Mouse (Mus musculus) liver, adult (tissue): Measurements from ENCODE around the gene Car10.

Experiments used
- GATA4 ChIP-seq: IDR thresholded peaks from 2 replicates; pipeline ENCODE4 v1.6.1; 2014; ENCODE audit warnings: mild to moderate bottlenecking, low read length; ENCODE audit not compliant: insufficient replicate concordance

The Car10 gene

GRCm38 (mm10) chr11:93097941-93098828 lies at the start of gene Car10:
Gene Car10, plus strand, starts transcription at chr11:93098028.
- TF ChIP-seq GATA4: no peak

DNA sequence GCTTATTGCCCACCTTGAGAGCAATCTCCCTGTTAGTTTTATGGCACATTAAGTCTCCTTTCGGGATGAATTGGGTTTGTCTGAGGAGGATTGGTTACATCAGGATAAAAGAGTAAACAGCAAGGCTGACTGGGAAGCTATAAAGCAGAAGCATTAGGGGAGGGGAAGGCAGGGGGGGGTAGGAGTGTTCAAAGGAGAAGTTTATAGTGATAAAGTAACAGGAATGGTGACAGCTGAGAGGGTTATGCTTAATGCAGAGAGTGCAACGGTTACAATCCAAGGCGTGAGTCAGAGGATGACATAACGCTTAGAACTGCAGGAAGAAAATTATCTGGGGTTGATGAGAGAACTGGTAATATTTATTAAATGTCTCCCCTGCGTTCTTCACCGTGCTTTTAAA lies 32.8 kb upstream of the Car10 start:
- TF ChIP-seq GATA4: no peak

DNA sequence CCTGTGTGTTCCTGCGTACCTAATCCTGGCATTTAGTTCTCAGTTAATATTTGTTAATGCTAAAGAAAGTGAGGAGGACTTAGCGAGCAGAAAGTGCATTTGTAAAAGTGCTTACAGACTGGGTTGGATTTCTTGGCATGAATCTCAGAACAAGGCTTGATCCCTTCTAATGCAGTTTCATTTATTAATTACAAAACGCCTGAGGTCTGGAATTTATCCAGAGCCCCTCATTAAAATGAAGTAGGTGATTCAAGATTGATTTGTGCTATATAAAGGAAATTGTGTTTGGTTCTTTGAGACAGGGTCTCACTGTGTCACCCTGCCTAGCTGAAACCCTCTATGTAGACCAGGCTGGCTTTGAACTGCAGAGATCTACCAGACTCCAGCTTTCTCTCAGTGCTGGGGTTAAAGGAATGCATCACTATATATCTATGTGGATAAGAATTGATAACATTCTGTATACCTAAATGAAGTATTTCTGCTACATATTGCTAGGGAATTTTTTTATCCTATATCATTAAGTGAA lies 32.1 kb upstream of the Car10 start:
- TF ChIP-seq GATA4: no peak

DNA sequence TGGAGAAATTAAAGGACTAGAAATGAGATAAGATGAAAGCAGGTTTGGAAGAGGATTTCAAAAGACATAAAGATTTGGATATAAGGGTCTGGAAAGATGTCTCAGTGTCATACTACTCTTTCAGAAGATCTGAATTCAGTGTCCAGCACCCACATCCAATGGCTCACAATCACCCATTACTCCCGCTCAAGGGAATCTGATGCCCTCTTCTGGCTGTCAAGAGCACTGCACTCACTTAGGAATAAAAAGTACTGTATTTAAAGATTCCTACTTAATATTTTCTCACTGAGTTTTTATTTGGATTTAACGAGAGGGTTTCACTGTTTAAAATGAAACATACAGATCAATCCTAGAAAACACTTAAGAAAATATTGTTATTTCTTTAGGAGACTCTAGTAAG lies 2.2 kb upstream of the Car10 start:
- TF ChIP-seq GATA4: no peak

GRCm38 (mm10) chr11:93097001-93097400 lies 827 bp upstream of the Car10 start:
- TF ChIP-seq GATA4: no peak

- no peak for TF ChIP-seq GATA4
Observed at GRCm38 (mm10) chr11:93097431-93097851, 387 bp upstream of the Car10 start.

- no peak for TF ChIP-seq GATA4
Observed at GRCm38 (mm10) chr11:93098933-93099381, 1.1 kb downstream of the Car10 start.

- no peak for TF ChIP-seq GATA4
Observed at GRCm38 (mm10) chr11:93099431-93100370, 1.9 kb downstream of the Car10 start.

DNA sequence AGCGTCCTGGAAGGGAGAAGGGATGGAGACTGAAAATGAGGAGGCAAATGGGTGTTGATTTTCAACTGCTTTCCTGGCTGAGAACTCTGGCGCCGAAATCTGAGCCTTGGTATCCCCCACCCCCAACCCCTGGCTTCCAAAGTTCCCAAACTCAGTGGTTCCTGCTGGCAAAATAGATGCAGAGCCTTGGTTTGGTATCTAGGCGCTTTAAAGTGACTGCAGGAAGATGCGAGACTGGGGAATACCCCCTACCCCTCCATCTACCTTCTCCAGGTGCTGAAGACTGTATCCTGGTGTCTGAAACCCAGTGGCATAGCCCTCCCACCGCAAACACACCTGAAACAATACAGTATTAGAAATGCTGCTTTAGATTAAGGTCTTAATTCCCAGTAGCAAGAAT lies 2.8 kb downstream of the Car10 start:
- no peak for TF ChIP-seq GATA4

DNA sequence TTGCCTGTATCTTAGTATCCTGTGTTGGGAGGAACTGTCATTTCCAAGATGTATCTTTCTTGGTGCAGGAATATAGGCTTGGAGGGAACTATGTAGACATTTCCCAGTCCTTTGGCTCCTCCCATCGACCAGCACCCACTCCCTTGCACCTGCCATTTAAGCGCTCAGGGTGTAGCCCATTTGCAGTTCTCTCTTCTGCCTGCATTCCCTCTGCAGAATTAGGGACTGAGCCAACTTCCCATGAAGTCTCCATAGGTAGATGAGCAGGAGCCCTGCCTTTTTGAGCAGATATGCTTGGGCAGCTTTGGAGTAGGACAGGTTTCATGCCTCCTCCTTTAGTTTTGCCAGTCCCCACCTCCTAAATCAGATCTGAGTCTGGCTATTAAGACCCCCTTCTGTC lies 3.3 kb downstream of the Car10 start:
- no peak for TF ChIP-seq GATA4

- TF ChIP-seq GATA4: no peak
Observed at GRCm38 (mm10) chr11:93102321-93102720, 4.5 kb downstream of the Car10 start.

DNA sequence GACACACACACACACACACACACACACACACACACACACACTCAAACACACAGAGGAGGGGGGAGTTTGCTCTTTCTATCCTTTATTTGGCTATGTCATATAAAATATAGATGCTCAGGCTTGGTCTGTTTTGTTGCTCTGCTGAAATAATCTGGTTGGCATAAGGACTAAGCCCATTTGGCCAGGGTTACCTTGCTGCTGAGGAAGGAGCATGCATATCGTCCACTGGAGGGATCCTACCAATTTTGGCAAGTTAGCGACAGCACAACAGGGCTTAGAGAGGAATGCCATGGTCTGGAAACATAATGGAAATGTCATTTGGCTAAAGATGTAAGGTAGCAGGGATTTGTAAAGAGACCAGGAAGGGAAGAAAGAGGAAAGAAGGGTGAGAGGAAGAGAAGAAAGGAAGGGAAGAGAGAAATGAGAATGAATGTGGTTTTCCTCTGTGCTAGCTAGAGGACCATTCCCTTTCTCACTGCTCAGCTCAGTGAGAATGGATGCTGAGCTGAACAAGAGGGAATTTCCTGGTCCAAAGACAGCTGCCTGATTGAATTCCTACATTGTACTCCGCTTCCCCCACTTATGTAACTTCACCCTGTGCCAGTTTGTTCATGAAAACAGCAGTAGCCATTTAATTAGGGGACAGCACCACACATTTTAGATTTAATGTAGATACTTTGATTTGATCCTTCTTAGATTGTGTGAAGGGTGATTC lies 5.4 kb downstream of the Car10 start:
- no peak for TF ChIP-seq GATA4

GRCm38 (mm10) chr11:93109451-93109850 lies 11.6 kb downstream of the Car10 start:
- TF ChIP-seq GATA4: no peak

DNA sequence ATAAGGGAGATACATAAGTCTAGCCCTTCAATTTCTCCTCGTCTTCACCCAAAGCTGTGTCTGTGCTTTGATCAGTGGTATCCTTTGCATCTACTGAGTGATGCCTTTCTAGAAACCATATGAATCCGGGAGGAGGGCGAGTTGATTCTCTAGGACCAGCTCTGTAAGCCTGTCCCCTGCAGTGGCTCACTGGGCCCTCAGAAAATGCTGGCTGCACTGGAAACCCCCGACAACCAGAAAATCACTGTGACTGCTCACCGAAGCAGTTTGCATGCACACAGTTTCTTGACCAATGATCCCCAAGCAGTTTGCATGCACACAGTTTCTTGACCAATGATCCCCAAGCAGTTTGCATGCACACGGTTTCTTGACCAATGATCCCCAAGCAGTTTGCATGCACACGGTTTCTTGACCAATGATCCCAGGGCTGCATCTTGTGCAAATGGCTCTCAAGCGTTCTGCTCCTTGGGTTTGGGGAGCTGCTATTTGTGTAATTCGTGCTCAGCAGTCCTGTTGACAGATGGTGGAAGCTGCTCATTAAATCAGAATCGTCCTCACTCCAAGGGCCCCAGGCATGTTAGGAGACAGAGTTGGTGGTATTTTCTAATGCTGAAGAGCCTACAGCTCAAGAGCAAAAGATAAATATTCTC lies 23.1 kb downstream of the Car10 start:
- TF ChIP-seq GATA4: no peak
